In the genomic region with DNA sequence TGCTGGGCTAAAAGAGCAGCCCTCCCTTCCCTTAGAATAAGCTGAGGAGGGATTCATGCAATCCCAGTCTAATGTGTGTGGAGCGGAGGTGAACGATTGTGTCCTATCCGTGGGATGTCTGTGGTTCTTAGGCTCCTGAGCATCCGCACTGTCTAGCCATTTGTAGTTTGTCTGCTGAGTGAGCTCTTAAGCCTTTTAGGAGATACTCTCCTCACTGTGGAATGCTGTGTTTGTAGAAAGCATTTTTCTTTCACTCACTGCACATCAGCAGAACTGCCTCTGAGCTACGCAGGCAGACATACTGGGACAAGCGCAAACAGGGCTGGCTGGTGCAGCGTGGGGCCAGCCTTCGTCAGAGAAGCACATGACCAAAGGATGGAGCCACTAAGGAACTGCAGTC, we compare ENCODE assay signal across 16 mouse cellular contexts.
A peak's percentile ranks its signal among the peaks of the same experiment; 100 is the strongest.
DNase-seq lines count a peak whose midpoint lies in the region; ATAC-seq and TF ChIP-seq lines count a peak whose summit lies in the region.
"Had no signal": no experiment of that assay in that cellular context is flagged by ENCODE, and none has a peak within 500 bp of the region (broad histone marks: within the 10 kb centered on the region; RNA-seq: fewer than 3 reads in every experiment).

No protein-coding gene starts in this region.

- no peaks in the 10 kb centered on the region for H3K27me3 ChIP-seq in midbrain, embryonic 13.5 days
- H3K27me3 ChIP-seq in midbrain, embryonic 11.5 days (ENCODE audit: control insufficient read depth, insufficient read depth, low read length) = no peaks in the 10 kb centered on the region
- no peaks in the 10 kb centered on the region for H3K27me3 ChIP-seq in intestine, embryonic 15.5 days (replicated peaks)
- no peaks in the 10 kb centered on the region for H3K27me3 ChIP-seq in stomach, postnatal 0 days (ENCODE audit: control insufficient read depth, insufficient read depth, low read length)
- H3K27me3 ChIP-seq: embryonic facial prominence, embryonic 13.5 days; limb, embryonic 13.5 days; Patski had no signal

- peak overlapping the region; percentile 88 for H3K27ac ChIP-seq in midbrain, embryonic 13.5 days
- H3K27ac ChIP-seq in midbrain, embryonic 11.5 days (ENCODE audit: low read depth, low read length) = no peak overlapping the region
- peak overlapping the region; percentile 38 for H3K27ac ChIP-seq in intestine, embryonic 15.5 days
- no peak overlapping the region for H3K27ac ChIP-seq in stomach, postnatal 0 days (replicated peaks)
- H3K27ac ChIP-seq: embryonic facial prominence, embryonic 13.5 days; limb, embryonic 13.5 days had no signal

- H3K9ac ChIP-seq in midbrain, embryonic 13.5 days (replicated peaks) = 0 out of 2 replicates have a peak overlapping the region, but pooled peaks have one; percentile 10
- H3K9ac ChIP-seq in midbrain, embryonic 11.5 days (ENCODE audit: low read length) = no peak overlapping the region
- no peak overlapping the region for H3K9ac ChIP-seq in intestine, embryonic 15.5 days
- no peak overlapping the region for H3K9ac ChIP-seq in stomach, postnatal 0 days (ENCODE audit: low read length)
- H3K9ac ChIP-seq: embryonic facial prominence, embryonic 13.5 days; limb, embryonic 13.5 days had no signal

- WGBS in midbrain, embryonic 13.5 days = 62% methylated on average over 8 of the region's 8 CpGs
- 87% methylated on average over 8 of the region's 8 CpGs for WGBS in midbrain, embryonic 11.5 days
- WGBS in intestine, embryonic 15.5 days = 27% methylated on average over 8 of the region's 8 CpGs
- WGBS in stomach, postnatal 0 days = 25% methylated on average over 8 of the region's 8 CpGs

- no peak for DNase-seq in frontal cortex, postnatal 14 days (ENCODE audit: low spot score in 2 of 2)
- DNase-seq in midbrain, embryonic 11.5 days (ENCODE audit: low spot score, missing footprints) = no peak
- DNase-seq in stomach, postnatal 0 days (ENCODE audit: low spot score) = no peak
- DNase-seq in gastrocnemius, postnatal 36 days = no peak
- DNase-seq in liver = no peak
- DNase-seq: adrenal gland, postnatal 14 days; cerebellum, adult 8-10 months; kidney, postnatal 14 days; lung, postnatal 36 days; thymus, postnatal 4 days had no signal

- TF ChIP-seq EP300 in stomach, postnatal 0 days (optimal IDR thresholded peaks at IDR 0.05) = no peak

- H3K36me3 ChIP-seq in midbrain, embryonic 13.5 days = no peaks in the 10 kb centered on the region
- no peaks in the 10 kb centered on the region for H3K36me3 ChIP-seq in midbrain, embryonic 11.5 days (ENCODE audit: control insufficient read depth, insufficient read depth, low read length)
- no peaks in the 10 kb centered on the region for H3K36me3 ChIP-seq in intestine, embryonic 15.5 days
- H3K36me3 ChIP-seq in stomach, postnatal 0 days (ENCODE audit: control insufficient read depth, insufficient read depth, low read length) = no peaks in the 10 kb centered on the region
- H3K36me3 ChIP-seq: embryonic facial prominence, embryonic 13.5 days; limb, embryonic 13.5 days had no signal

- intact Hi-C loops in gastrocnemius, postnatal 36 days (cut with DNase I) = no loop called here

- peaks cover 11% of the 10 kb centered on the region; the same call in 1 of the 2 replicates for H3K4me1 ChIP-seq in midbrain, embryonic 13.5 days (replicated peaks)
- H3K4me1 ChIP-seq in midbrain, embryonic 11.5 days (ENCODE audit: control insufficient read depth, insufficient read depth, low read length) = no peaks in the 10 kb centered on the region
- no peaks in the 10 kb centered on the region for H3K4me1 ChIP-seq in intestine, embryonic 15.5 days (replicated peaks)
- H3K4me1 ChIP-seq in stomach, postnatal 0 days (replicated peaks; ENCODE audit: control insufficient read depth, insufficient read depth) = no peaks in the 10 kb centered on the region
- H3K4me1 ChIP-seq: embryonic facial prominence, embryonic 13.5 days had no signal

- ATAC-seq in frontal cortex, adult (ENCODE audit: low TSS enrichment) = peak; percentile 91
- ATAC-seq in midbrain, embryonic 13.5 days = peak; percentile 81
- ATAC-seq in midbrain, embryonic 11.5 days (ENCODE audit: low FRiP score) = no peak
- ATAC-seq in intestine, embryonic 15.5 days = no peak
- ATAC-seq in stomach, postnatal 0 days (ENCODE audit: low FRiP score, low TSS enrichment) = peak; percentile 26; the same call in 1 of the 2 replicates

- no peaks in the 10 kb centered on the region for H3K9me3 ChIP-seq in midbrain, embryonic 13.5 days
- no peaks in the 10 kb centered on the region for H3K9me3 ChIP-seq in midbrain, embryonic 11.5 days (ENCODE audit: control insufficient read depth, low read length)
- H3K9me3 ChIP-seq in intestine, embryonic 15.5 days = no peaks in the 10 kb centered on the region
- no peaks in the 10 kb centered on the region for H3K9me3 ChIP-seq in stomach, postnatal 0 days (ENCODE audit: control insufficient read depth, low read length)
- H3K9me3 ChIP-seq: embryonic facial prominence, embryonic 13.5 days; limb, embryonic 13.5 days had no signal

- peak overlapping the region; percentile 33 for H3K4me2 ChIP-seq in midbrain, embryonic 13.5 days (replicated peaks)
- no peak overlapping the region for H3K4me2 ChIP-seq in midbrain, embryonic 11.5 days
- H3K4me2 ChIP-seq in intestine, embryonic 15.5 days (replicated peaks) = peak overlapping the region; percentile 5; the same call in 1 of the 2 replicates
- H3K4me2 ChIP-seq in stomach, postnatal 0 days (replicated peaks; ENCODE audit: low read depth) = no peak overlapping the region
- H3K4me2 ChIP-seq: embryonic facial prominence, embryonic 13.5 days; limb, embryonic 13.5 days had no signal

- H3K4me3 ChIP-seq in midbrain, embryonic 13.5 days (replicated peaks) = no peak overlapping the region
- no peak overlapping the region for H3K4me3 ChIP-seq in midbrain, embryonic 11.5 days (ENCODE audit: low read depth, low read length)
- H3K4me3 ChIP-seq in intestine, embryonic 15.5 days (replicated peaks) = no peak overlapping the region
- no peak overlapping the region for H3K4me3 ChIP-seq in stomach, postnatal 0 days (ENCODE audit: low read depth, low read length)
- H3K4me3 ChIP-seq: embryonic facial prominence, embryonic 13.5 days; limb, embryonic 13.5 days had no signal

- TF ChIP-seq CTCF in stomach, postnatal 0 days (IDR thresholded peaks at IDR 0.05; ENCODE audit: low read depth) = no peak

Comparison
In these comparisons a context has a peak if more than half of its experiments do, and no peak if none do; other contexts are left out.
1. ATAC-seq: peak in frontal cortex, adult (single experiment), midbrain, embryonic 13.5 days (single experiment) and stomach, postnatal 0 days (single experiment); none in midbrain, embryonic 11.5 days (single experiment) and intestine, embryonic 15.5 days (single experiment).
2. H3K27ac ChIP-seq: peak in midbrain, embryonic 13.5 days (single experiment) and intestine, embryonic 15.5 days (single experiment); none in midbrain, embryonic 11.5 days (single experiment) and stomach, postnatal 0 days (single experiment).
3. H3K4me2 ChIP-seq: peak in midbrain, embryonic 13.5 days (single experiment) and intestine, embryonic 15.5 days (single experiment); none in midbrain, embryonic 11.5 days (single experiment) and stomach, postnatal 0 days (single experiment).